Mouse (Mus musculus): ENCODE data around the gene Iqcf4. TPM values are rescaled to one million over a fixed set of nuclear protein-coding genes. Genes with fewer than 3 reads are reported as not detected.

Gene Iqcf4
- polyA plus RNA-seq, 1 experiment from 2014 or later = not detected

GRCm38 (mm10) chr9:106519433-106519832 lies 51.4 kb downstream of the Iqcf4 start:
- Histone ChIP-seq H3K9me3 (replicated peaks) (no peaks in the 10 kb centered on the region), H3K9ac (no peak overlapping the region), H3K4me1 (replicated peaks) (0 out of 2 replicates have a peak, but pooled peaks cover 5% of the 10 kb centered on the region), H3K27me3 (no peaks in the 10 kb centered on the region), H3K27ac (no peak overlapping the region), H3K36me3 (no peaks in the 10 kb centered on the region), H3K4me2 (no peak overlapping the region), H3K4me3 (replicated peaks) (no peak overlapping the region)
- WGBS (ENCODE audit: insufficient replicate concordance) = 40% methylated on average over 2 of the region's 2 CpGs
- DNase-seq (no peak), ATAC-seq (ENCODE audit: low read depth) (no peak)

Other genes starting within 250 kb of the Iqcf4 start
- 3.8 and 4.1 TPM in 2 replicates for gene Dusp7, start 202.4 kb downstream of the Iqcf4 start, polyA plus RNA-seq (2015; fragmentation: Nextera tagmentation; extraction: Ambion mirVana)
- gene Rpl29, start 141.5 kb downstream of the Iqcf4 start, polyA plus RNA-seq (2015; fragmentation: Nextera tagmentation; extraction: Ambion mirVana) = 772 and 835 TPM in 2 replicates
- 31.2 and 32.2 TPM in 2 replicates for gene Acy1, start 132.7 kb downstream of the Iqcf4 start, polyA plus RNA-seq (2015; fragmentation: Nextera tagmentation; extraction: Ambion mirVana)
- 16.7 and 18.2 TPM in 2 replicates for gene Abhd14b, start 123.5 kb downstream of the Iqcf4 start, polyA plus RNA-seq (2015; fragmentation: Nextera tagmentation; extraction: Ambion mirVana)
- gene Abhd14a, start 123.3 kb downstream of the Iqcf4 start, polyA plus RNA-seq (2015; fragmentation: Nextera tagmentation; extraction: Ambion mirVana) = 24.4 and 26.3 TPM in 2 replicates
- gene Pcbp4, start 117.7 kb downstream of the Iqcf4 start, polyA plus RNA-seq (2015; fragmentation: Nextera tagmentation; extraction: Ambion mirVana) = 12.7 and 13.2 TPM in 2 replicates
- gene Gpr62, start 105.1 kb downstream of the Iqcf4 start, polyA plus RNA-seq (2015; fragmentation: Nextera tagmentation; extraction: Ambion mirVana) = 0.09 TPM in 1 of 2 replicates, not detected in the other
- 44.2 and 47.6 TPM in 2 replicates for gene Rrp9, start 95.0 kb downstream of the Iqcf4 start, polyA plus RNA-seq (2015; fragmentation: Nextera tagmentation; extraction: Ambion mirVana)
- 0.71 and 0.75 TPM in 2 replicates for gene Parp3, start 94.0 kb downstream of the Iqcf4 start, polyA plus RNA-seq (2015; fragmentation: Nextera tagmentation; extraction: Ambion mirVana)
- gene Iqcf1, start 71.0 kb downstream of the Iqcf4 start, polyA plus RNA-seq (2015; fragmentation: Nextera tagmentation; extraction: Ambion mirVana) = not detected in 2 replicates
- gene Iqcf5, start 56.4 kb downstream of the Iqcf4 start, polyA plus RNA-seq (2015; fragmentation: Nextera tagmentation; extraction: Ambion mirVana) = not detected in 2 replicates
- gene Iqcf3, start 9.4 kb downstream of the Iqcf4 start, polyA plus RNA-seq (2015; fragmentation: Nextera tagmentation; extraction: Ambion mirVana) = not detected in 2 replicates
- not detected in 2 replicates for gene Iqcf6, start 55.6 kb upstream of the Iqcf4 start, polyA plus RNA-seq (2015; fragmentation: Nextera tagmentation; extraction: Ambion mirVana)
- gene Grm2, start 85.1 kb upstream of the Iqcf4 start, polyA plus RNA-seq (2015; fragmentation: Nextera tagmentation; extraction: Ambion mirVana) = not detected in 2 replicates
- 14.1 and 16.3 TPM in 2 replicates for gene Tex264, start 114.9 kb upstream of the Iqcf4 start, polyA plus RNA-seq (2015; fragmentation: Nextera tagmentation; extraction: Ambion mirVana)
- gene Rad54l2, start 218.2 kb upstream of the Iqcf4 start, polyA plus RNA-seq (2015; fragmentation: Nextera tagmentation; extraction: Ambion mirVana) = 1.8 and 2.0 TPM in 2 replicates

All from liver, embryonic 13.5 days (tissue).